Mouse (Mus musculus): ENCODE measurements around the gene Ispd. TPM values are rescaled to one million over a fixed set of nuclear protein-coding genes. Genes with fewer than 3 reads are reported as not detected.

Ispd gene
- polyA plus RNA-seq, 1 experiment = 2.0 TPM

- TF ChIP-seq CTCF (IDR thresholded peaks at IDR 0.05; ENCODE audit: borderline replicate concordance, insufficient read depth, low read length) (no peak), POLR2A (IDR thresholded peaks at IDR 0.05; ENCODE audit: low read depth, low read length) (no peak)
- Histone ChIP-seq H3K27ac (ENCODE audit: insufficient read depth, low read length) (no peak overlapping the region), H3K4me3 (ENCODE audit: insufficient read depth, low read length) (no peak overlapping the region), H3K4me1 (ENCODE audit: control insufficient read depth, insufficient read depth, low read length) (peaks cover 2% of the 10 kb centered on the region)
Observed at GRCm38 (mm10) chr12:36721223-36721622, 340.0 kb downstream of the Ispd start.

GRCm38 (mm10) chr12:36722754-36723153 lies 341.5 kb downstream of the Ispd start:
- Histone ChIP-seq H3K27ac (ENCODE audit: insufficient read depth, low read length) (no peak overlapping the region), H3K4me3 (ENCODE audit: insufficient read depth, low read length) (no peak overlapping the region), H3K4me1 (ENCODE audit: control insufficient read depth, insufficient read depth, low read length) (peaks cover 2% of the 10 kb centered on the region)
- no peak for TF ChIP-seq POLR2A (IDR thresholded peaks at IDR 0.05; ENCODE audit: low read depth, low read length)
- no peak for TF ChIP-seq CTCF (IDR thresholded peaks at IDR 0.05; ENCODE audit: borderline replicate concordance, insufficient read depth, low read length)

DNA sequence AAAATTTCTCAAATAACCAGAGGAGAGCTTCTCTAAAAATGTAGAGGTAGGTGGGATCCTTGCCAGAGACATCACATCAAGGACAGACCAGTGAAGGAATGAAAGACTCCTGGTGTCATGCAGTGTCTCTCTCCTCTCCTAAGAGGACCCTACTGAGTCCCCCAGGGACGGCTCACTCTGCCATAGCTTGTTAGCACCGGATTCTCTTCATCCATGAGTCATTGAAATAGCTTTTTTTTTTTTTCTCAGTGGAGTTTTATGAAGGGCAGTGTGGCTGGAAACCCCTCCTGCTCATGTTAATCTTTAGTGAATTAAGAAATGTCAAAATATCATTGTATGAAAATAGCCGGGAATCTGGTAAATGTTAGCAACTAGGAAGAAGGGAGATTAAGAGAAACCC lies 342.1 kb downstream of the Ispd start:
- peaks cover 2% of the 10 kb centered on the region for H3K4me1 ChIP-seq (ENCODE audit: control insufficient read depth, insufficient read depth, low read length)
- H3K4me3 ChIP-seq (ENCODE audit: insufficient read depth, low read length) = no peak overlapping the region
- TF ChIP-seq CTCF (IDR thresholded peaks at IDR 0.05; ENCODE audit: borderline replicate concordance, insufficient read depth, low read length) (no peak), POLR2A (IDR thresholded peaks at IDR 0.05; ENCODE audit: low read depth, low read length) (no peak)
- H3K27ac ChIP-seq (ENCODE audit: insufficient read depth, low read length) = no peak overlapping the region

DNA sequence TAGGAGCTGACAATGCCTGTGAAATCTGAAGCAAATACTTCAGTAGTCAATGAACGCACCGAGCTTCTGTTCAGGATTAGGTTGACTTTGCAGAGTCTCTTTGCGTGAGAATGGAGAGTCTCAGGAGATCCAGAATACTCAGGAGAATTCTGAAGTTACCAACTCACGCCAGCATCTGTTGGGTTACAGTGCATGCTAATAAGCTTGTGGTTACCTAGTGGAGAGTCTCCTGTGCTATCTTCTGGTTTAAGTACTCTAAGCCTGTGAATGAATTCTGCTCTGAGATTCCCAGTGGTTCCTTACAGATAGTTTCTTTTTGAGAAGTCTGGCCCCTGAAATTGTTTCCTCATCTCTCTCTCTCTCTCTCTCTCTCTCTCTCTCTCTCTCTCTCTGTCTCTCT lies 343.0 kb downstream of the Ispd start:
- Histone ChIP-seq H3K4me3 (ENCODE audit: insufficient read depth, low read length) (no peak overlapping the region), H3K4me1 (ENCODE audit: control insufficient read depth, insufficient read depth, low read length) (peaks cover 2% of the 10 kb centered on the region), H3K27ac (ENCODE audit: insufficient read depth, low read length) (no peak overlapping the region)
- TF ChIP-seq CTCF (IDR thresholded peaks at IDR 0.05; ENCODE audit: borderline replicate concordance, insufficient read depth, low read length) (no peak), POLR2A (IDR thresholded peaks at IDR 0.05; ENCODE audit: low read depth, low read length) (no peak)

DNA sequence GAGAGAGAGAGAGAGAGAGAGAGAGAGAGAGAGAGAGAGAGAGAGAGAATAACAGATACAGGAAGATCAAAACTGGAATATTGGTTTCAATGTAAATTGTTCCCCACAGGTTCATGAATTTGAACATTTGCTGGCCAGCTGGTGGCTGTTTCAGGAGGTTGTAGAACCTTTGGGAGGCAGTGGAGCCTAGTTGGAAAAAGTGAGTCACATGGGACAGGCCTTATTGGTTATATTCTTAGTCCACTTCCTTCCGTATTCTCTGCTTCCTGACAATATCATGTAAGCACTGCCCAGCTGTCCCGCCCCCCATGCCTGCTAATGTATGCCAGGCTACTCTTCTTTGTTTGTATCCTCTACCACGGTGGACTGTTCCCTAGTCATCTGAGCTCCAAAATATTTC lies 344.0 kb downstream of the Ispd start:
- peaks cover 2% of the 10 kb centered on the region for H3K4me1 ChIP-seq (ENCODE audit: control insufficient read depth, insufficient read depth, low read length)
- H3K4me3 ChIP-seq (ENCODE audit: insufficient read depth, low read length) = no peak overlapping the region
- H3K27ac ChIP-seq (ENCODE audit: insufficient read depth, low read length) = no peak overlapping the region
- TF ChIP-seq POLR2A (IDR thresholded peaks at IDR 0.05; ENCODE audit: low read depth, low read length) = no peak
- no peak for TF ChIP-seq CTCF (IDR thresholded peaks at IDR 0.05; ENCODE audit: borderline replicate concordance, insufficient read depth, low read length)

- Histone ChIP-seq H3K4me1 (ENCODE audit: control insufficient read depth, insufficient read depth, low read length) (peaks cover 1% of the 10 kb centered on the region), H3K27ac (ENCODE audit: insufficient read depth, low read length) (no peak overlapping the region), H3K4me3 (ENCODE audit: insufficient read depth, low read length) (no peak overlapping the region)
- no peak for TF ChIP-seq CTCF (IDR thresholded peaks at IDR 0.05; ENCODE audit: borderline replicate concordance, insufficient read depth, low read length)
- TF ChIP-seq POLR2A (IDR thresholded peaks at IDR 0.05; ENCODE audit: low read depth, low read length) = no peak
Observed at GRCm38 (mm10) chr12:36726026-36726425, 344.8 kb downstream of the Ispd start.

- no peaks in the 10 kb centered on the region for H3K4me1 ChIP-seq (ENCODE audit: control insufficient read depth, insufficient read depth, low read length)
- peak overlapping the region; percentile 19; the same call in 1 of the 2 replicates for H3K27ac ChIP-seq (ENCODE audit: insufficient read depth, low read length)
- TF ChIP-seq POLR2A (IDR thresholded peaks at IDR 0.05; ENCODE audit: low read depth, low read length) (no peak), CTCF (IDR thresholded peaks at IDR 0.05; ENCODE audit: borderline replicate concordance, insufficient read depth, low read length) (no peak)
- no peak overlapping the region for H3K4me3 ChIP-seq (ENCODE audit: insufficient read depth, low read length)
Observed at GRCm38 (mm10) chr12:36733673-36734371, 352.6 kb downstream of the Ispd start.

Other genes with a start within 250 kb of the Ispd start
- 24.3 and 33.3 TPM in 2 replicates for gene Ankmy2, start 224.3 kb upstream of the Ispd start, polyA plus RNA-seq (2011; ENCODE audit: insufficient read length, low read depth, missing spikeins)
- gene Bzw2, start 223.4 kb upstream of the Ispd start, polyA plus RNA-seq (2011; ENCODE audit: insufficient read length, low read depth, missing spikeins) = 98.0 and 98.7 TPM in 2 replicates
- gene Lrrc72, start 128.1 kb upstream of the Ispd start, polyA plus RNA-seq (2011; ENCODE audit: insufficient read length, low read depth, missing spikeins) = not detected in 2 replicates
- gene Sostdc1, start 67.3 kb upstream of the Ispd start, polyA plus RNA-seq (2011; ENCODE audit: insufficient read length, low read depth, missing spikeins) = 1.1 and 2.4 TPM in 2 replicates
- not detected in 2 replicates for gene D630036H23Rik, start 731 bp downstream of the Ispd start, polyA plus RNA-seq (2011; ENCODE audit: insufficient read length, low read depth, missing spikeins)

Data from embryonic fibroblast, embryonic 13.5 days (primary cell).